Mouse (Mus musculus) kidney, adult 2 months (tissue): ENCODE results near the gene Slc35b4. TPM values are rescaled to one million over a fixed set of nuclear protein-coding genes. Genes with fewer than 3 reads are reported as not detected.

Experiments
- DNase-seq: peaks from one replicate; pipeline ENCODE4 v3.0.0; 2021
- H3K27ac ChIP-seq: fragments of 200-500 bp; 2 replicates; pipeline ENCODE4 v1.5.1; 2012; ENCODE audit warnings: low read depth, low read length, control low read depth, inconsistent platforms; ENCODE audit not compliant: insufficient read depth
- H3K27me3 ChIP-seq: fragments of 200-500 bp; replicated peaks from 2 replicates; pipeline ENCODE4 v1.6.1; 2012; ENCODE audit warnings: mild to moderate bottlenecking, moderate library complexity, low read length, inconsistent platforms; ENCODE audit not compliant: control insufficient read depth, insufficient read depth
- H3K36me3 ChIP-seq: fragments of 200-500 bp; 2 replicates; pipeline ENCODE4 v1.6.1; 2012; ENCODE audit warnings: mild to moderate bottlenecking, moderate library complexity, low read length, inconsistent platforms; ENCODE audit not compliant: control insufficient read depth, insufficient read depth
- H3K4me1 ChIP-seq: fragments of 200-500 bp; 2 replicates; pipeline ENCODE4 v1.6.1; 2011; ENCODE audit warnings: low read length; ENCODE audit not compliant: control insufficient read depth, insufficient read depth
- H3K4me3 ChIP-seq: fragments of 200-500 bp; 2 replicates; pipeline ENCODE4 v1.5.1; 2011; ENCODE audit warnings: mild to moderate bottlenecking, low read depth, low read length, control low read depth; ENCODE audit not compliant: insufficient read depth
- CTCF ChIP-seq: fragments of 200-500 bp; conservative IDR thresholded peaks from 2 replicates; pipeline ENCODE4 v1.5.1; 2011; ENCODE audit warnings: low read depth, mild to moderate bottlenecking, control low read depth, low read length, moderate library complexity, mixed read lengths; ENCODE audit not compliant: insufficient read depth, insufficient read length
- POLR2A ChIP-seq: fragments of 200-500 bp; IDR thresholded peaks from one replicate; pipeline ENCODE4 v1.6.1; 2011; ENCODE audit warnings: low read depth, low read length, control low read depth
- WGBS: fragments of 180-500 bp; shearing (Covaris S2); methylation state at CpG from one replicate; pipeline ENCODE4 v1.1.7; 2018; 5-methylcytosine and 5-hydroxymethylcytosine counted together
- polyA plus RNA-seq: library from polyadenylated mRNA; depleted of rRNA; stranded (reverse); fragments of >200 nt; gene quantifications from 2 replicates; pipeline ENCODE4 v1.2.3, GENCODE M21; 2012

Gene Slc35b4
- polyA plus RNA-seq, 1 experiment = 88.5 TPM

- peaks cover 7% of the 10 kb centered on the region for H3K36me3 ChIP-seq
- H3K4me1 ChIP-seq = peaks cover 20% of the 10 kb centered on the region
- H3K27me3 ChIP-seq = no peaks in the 10 kb centered on the region
- H3K27ac ChIP-seq = no peak overlapping the region
- WGBS = 70% methylated on average over 3 of the region's 3 CpGs
- TF ChIP-seq CTCF (no peak), POLR2A (no peak)
- no peak overlapping the region for H3K4me3 ChIP-seq
- no peak for DNase-seq
These were observed 8.1 kb downstream of the Slc35b4 start for GRCm38 (mm10) chr6:34168834-34169233.

- Histone ChIP-seq H3K27ac (peak overlapping the region; percentile 83), H3K36me3 (peaks cover 19% of the 10 kb centered on the region), H3K4me1 (peaks cover 8% of the 10 kb centered on the region), H3K4me3 (no peak overlapping the region), H3K27me3 (no peaks in the 10 kb centered on the region)
- WGBS = 65% methylated on average over 9 of the region's 9 CpGs
- DNase-seq = no peak
- TF ChIP-seq CTCF (no peak), POLR2A (no peak)
These were observed 13.9 kb downstream of the Slc35b4 start for GRCm38 (mm10) chr6:34163014-34163413.

GRCm38 (mm10) chr6:34162607-34163006 is 14.3 kb downstream of the Slc35b4 start:
- 46% methylated on average over 2 of the region's 2 CpGs for WGBS
- H3K36me3 ChIP-seq = peaks cover 19% of the 10 kb centered on the region
- TF ChIP-seq CTCF = no peak
- TF ChIP-seq POLR2A = no peak
- no peaks in the 10 kb centered on the region for H3K27me3 ChIP-seq
- H3K4me3 ChIP-seq = no peak overlapping the region
- H3K4me1 ChIP-seq = peaks cover 8% of the 10 kb centered on the region
- DNase-seq = peak; percentile 82
- H3K27ac ChIP-seq = peak overlapping the region; percentile 83

- Histone ChIP-seq H3K36me3 (peaks cover 19% of the 10 kb centered on the region), H3K4me1 (peaks cover 14% of the 10 kb centered on the region), H3K27ac (peak overlapping the region; percentile 57; the same call in 1 of the 2 replicates), H3K4me3 (no peak overlapping the region), H3K27me3 (no peaks in the 10 kb centered on the region)
- peak; percentile 82 for DNase-seq
- WGBS = 59% methylated on average over 7 of the region's 7 CpGs
- TF ChIP-seq CTCF (no peak), POLR2A (no peak)
These were observed 15.4 kb downstream of the Slc35b4 start for GRCm38 (mm10) chr6:34161511-34161910.

- no peaks in the 10 kb centered on the region for H3K27me3 ChIP-seq
- H3K4me1 ChIP-seq = peaks cover 17% of the 10 kb centered on the region
- DNase-seq = no peak
- H3K36me3 ChIP-seq = peaks cover 17% of the 10 kb centered on the region
- no peak overlapping the region for H3K4me3 ChIP-seq
- WGBS = 92% methylated on average over 7 of the region's 7 CpGs
- H3K27ac ChIP-seq = no peak overlapping the region
- TF ChIP-seq CTCF (no peak), POLR2A (no peak)
These were observed 16.0 kb downstream of the Slc35b4 start for GRCm38 (mm10) chr6:34160816-34161310.

GRCm38 (mm10) chr6:34159998-34160815 is 16.7 kb downstream of the Slc35b4 start:
- Histone ChIP-seq H3K4me1 (peaks cover 23% of the 10 kb centered on the region), H3K27me3 (no peaks in the 10 kb centered on the region), H3K27ac (no peak overlapping the region), H3K36me3 (peaks cover 14% of the 10 kb centered on the region), H3K4me3 (no peak overlapping the region)
- TF ChIP-seq CTCF (0 out of 2 replicates have a peak, but pooled peaks have one; percentile 7), POLR2A (no peak)
- no peak for DNase-seq
- 71% methylated on average over 23 of the region's 23 CpGs for WGBS

- H3K4me3 ChIP-seq = no peak overlapping the region
- H3K4me1 ChIP-seq = peaks cover 41% of the 10 kb centered on the region
- no peak for DNase-seq
- no peaks in the 10 kb centered on the region for H3K27me3 ChIP-seq
- 83% methylated on average over 14 of the region's 14 CpGs for WGBS
- no peak overlapping the region for H3K27ac ChIP-seq
- TF ChIP-seq CTCF (no peak), POLR2A (no peak)
- H3K36me3 ChIP-seq = peaks cover 5% of the 10 kb centered on the region
These were observed 19.8 kb downstream of the Slc35b4 start for GRCm38 (mm10) chr6:34156841-34157748.
